Mouse (Mus musculus): Measurements from ENCODE around the gene Spata2. TPM values are rescaled to one million over a fixed set of nuclear protein-coding genes. Genes with fewer than 3 reads are reported as not detected.

Gene Spata2
- total RNA-seq, 2 experiments from 2014 or later: 25.1 to 27.5 TPM

DNA sequence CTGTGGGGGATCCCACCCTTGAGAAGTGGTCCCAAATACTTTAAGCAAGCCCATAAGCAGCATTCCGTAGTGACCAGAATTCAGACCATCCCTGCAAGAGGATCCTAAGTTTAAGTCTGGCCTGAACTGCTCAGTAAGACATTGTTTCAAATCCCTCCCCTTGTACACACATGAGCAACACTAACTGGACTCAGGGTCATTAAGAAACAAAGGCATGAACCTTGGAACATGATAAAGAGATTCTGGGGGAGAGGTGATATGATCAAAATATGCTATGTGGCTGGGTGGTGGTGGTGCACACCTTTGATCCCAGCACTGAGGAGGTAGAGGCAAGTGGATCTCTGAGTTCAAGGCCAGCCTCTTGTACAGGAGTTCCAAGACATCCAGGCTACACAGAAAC, 13.2 kb downstream of the Spata2 start:
- no peak for DNase-seq

DNA sequence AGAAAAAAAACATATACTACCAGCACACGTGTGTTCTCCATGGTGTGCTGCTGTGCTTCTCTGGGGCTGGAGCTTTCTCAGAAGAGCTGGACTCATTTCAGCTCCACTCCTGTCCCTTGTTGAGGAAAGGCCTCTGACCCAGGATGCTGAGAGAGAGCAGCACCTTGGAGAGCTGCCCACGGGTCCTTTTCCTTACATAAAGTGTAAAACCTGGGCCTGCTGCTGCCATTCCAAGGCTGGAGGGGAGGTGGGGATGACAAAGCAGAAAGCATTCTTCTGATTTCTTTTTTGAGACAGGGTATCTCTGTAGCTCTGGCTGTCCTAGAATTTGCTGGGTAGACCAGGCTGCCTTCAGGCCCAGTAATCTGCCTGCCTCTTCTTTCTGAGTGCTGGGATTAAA, 14.6 kb downstream of the Spata2 start:
- DNase-seq: no peak

DNA sequence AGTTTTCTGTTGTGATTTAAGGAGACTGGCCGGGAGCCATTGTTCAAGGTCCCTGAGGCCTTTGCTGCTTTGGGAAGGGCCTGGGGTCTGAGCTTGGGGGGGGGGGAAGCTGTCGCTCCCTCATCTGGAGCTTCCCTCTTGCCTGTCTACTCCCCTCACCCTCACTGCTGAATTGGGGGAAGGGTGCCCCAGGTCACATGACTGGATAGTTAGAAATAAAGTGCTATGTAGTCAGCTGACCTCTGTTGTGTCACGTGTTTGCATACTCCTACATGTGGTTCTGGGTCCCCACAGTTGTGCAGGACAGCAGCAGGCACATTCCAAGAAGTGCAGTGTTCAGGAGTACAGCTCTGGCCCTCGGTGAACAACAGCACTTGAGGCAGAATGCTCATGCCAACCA, 15.9 kb downstream of the Spata2 start:
- DNase-seq: no peak

DNA sequence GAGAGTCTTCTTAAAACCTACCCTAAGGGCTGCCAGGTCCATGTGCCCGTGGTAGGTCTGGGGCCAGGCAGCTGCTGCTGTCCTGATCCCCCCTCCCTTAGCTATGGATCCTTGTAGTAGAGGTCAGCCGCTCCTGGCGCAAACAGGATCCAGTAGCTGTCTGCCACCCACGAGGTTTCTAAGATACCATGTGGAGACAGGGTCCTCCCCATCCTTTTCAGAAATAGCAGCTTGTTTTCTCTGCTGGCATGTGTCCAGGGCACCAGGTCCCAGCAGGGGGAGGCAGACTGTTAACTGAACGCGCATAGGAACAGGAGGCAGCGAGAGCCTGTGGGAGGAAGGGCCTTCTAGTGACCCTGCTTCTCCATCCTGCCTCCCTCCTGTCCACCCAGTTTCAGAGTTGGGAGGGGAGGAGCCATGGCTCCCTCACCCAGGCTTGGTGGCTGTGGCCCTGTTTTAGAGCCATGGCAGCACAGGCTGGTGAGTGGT, 16.4 kb downstream of the Spata2 start:
- DNase-seq: peak; percentile 83

DNA sequence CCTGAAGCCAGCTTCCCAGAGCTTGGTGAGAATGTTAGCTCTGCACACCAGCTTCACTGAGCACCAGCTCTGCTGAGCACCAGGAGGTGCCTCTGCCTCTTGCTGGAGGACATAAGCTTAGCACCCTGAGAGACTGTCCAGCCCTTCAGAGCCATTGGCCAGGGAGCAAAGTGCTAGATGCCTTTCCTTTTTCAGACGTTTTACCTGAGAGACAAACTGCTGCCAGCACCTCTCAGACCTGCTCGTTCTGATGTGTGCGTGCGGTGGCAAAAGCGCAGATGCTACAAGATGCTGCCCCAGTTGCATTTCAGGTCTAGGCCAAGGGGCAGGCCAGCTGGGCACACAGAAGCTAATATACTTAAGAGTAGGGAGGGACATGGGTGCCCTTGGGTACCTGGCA, 17.1 kb downstream of the Spata2 start:
- no peak for DNase-seq

DNA sequence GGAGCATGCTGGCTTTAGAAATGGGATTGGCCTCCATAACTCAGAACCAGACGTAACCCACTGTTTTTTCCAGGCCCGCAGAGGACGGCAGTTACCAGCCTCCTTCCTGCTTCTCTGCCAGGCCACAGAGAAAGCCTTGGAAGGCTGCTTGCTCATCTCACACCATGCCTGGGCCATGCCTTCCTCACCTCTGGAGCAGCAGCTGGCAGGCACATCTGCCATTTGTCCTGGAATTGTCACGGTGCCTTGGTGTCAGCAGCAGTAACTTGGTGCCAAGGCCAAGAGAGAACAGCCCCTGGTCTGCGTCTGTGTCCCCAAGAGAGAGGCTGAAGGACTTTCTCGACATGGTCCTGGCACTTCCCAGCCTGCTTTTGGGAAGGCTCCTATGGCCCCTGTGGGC, 18.5 kb downstream of the Spata2 start:
- no peak for DNase-seq

DNA sequence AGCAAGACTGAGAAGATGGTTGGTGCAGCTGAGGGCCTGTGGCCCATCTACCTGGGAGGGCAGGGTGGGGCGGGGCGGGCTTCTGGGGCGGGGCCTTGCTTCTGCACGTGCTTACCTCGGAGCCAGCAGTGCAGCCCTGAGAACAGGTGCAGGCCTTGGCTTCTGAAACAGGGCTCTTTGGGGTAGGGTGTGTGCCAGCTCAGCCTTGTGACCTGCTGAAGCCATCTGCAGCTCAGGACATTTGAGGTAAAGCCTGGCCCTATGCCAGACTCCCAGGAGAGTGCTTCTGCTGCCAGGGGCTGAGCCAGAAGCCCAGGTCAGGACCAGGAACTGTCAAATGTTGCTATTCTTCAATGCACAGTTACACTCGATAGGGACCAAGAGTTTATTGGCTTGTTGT, 21.1 kb downstream of the Spata2 start:
- DNase-seq: peak; percentile 57

DNA sequence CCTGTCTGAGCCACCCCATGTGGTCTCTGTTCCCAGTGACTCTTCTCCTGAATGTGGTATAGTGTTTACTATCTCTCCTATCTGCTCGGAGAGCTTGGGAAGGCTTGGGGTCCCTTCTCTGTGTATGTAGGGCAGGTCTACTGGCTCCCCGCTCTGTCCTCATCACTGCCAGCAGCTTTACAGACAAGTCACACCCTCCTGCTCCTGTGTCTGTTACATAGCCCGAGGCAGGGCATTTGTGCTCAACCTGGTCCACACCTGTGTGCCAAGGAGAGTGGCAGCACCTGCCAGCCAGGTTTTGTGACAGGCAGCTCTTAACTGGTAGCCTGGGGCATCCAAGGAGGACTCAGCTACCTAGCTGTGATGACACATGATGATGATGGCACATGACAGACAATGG, 22.1 kb downstream of the Spata2 start:
- DNase-seq: no peak

DNA sequence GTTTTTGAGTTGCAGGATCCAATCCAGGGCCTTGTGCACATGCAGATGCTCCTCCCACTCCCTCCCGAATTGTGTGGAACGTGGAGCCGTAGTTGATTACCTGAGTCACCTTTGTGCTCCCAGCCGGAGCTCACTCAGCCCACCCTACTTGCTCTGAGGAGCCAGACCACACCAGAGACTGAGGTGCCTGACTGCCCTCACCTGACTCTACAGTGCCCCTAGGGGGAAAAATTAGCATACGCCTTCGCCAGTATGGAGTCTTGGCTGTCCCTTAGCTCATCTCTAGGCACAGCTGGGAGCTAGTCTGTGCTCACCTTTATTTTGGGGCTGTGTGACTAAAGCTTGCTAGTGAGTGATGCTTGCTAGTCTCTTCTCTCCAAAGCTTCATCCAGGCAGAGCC, 24.2 kb downstream of the Spata2 start:
- no peak for DNase-seq

DNA sequence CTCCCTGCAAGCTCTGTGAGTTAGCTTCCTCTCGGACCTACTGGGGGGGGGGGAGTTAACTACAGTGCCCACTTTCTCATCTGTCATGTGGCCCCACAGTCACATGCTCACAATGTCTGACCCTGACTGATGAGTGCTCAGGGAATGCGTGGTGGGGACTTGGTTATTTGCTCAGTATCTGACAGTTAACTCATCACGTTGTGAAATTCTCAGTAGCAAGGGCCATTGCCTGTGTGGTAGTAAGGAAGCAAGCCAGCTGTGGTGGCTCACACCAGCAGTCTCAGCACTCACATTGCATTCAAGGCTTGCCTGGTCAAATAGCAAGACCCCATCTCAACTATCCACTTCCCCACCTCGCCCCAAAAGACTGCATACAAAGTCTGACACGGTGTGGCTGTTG, 25.5 kb downstream of the Spata2 start:
- DNase-seq: no peak

DNA sequence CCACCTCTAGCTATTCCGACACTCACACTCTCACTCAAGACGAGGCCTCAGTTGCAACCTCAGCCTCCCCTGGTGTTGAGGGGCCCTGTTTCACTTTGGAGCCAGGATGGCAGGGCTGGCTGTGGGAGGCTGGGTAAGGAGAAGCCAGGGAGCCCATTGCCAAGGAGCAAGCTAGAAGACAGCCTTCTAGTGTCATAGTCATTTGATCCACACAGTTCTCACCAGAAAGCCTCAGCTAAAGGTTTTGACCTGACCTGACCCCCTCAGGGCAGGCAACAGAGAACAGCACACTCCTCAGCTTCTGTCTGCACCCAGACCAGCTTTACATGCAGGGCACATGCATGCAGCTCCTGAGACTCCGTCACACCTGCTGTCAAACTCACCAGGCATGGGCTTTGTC, 26.7 kb downstream of the Spata2 start:
- no peak for DNase-seq

DNA sequence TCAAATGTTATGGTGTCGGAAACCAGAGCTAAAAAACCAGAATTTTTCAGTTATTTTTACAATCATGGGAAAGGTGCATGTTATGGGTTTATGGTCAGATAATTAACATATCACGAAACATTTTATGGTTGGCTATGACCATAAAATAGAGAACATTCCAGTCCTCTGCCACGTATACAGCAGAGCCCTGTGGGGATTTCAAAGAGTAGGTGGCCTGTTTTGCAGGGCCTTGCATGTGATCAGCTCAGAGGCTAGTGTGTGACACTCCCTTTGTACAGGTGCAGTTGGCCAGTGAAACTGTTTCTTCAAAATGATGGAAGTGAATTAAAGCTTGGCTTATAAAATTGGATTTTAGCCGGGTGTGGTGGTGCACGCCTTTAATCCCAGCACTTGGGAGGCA, 28.9 kb downstream of the Spata2 start:
- no peak for DNase-seq

DNA sequence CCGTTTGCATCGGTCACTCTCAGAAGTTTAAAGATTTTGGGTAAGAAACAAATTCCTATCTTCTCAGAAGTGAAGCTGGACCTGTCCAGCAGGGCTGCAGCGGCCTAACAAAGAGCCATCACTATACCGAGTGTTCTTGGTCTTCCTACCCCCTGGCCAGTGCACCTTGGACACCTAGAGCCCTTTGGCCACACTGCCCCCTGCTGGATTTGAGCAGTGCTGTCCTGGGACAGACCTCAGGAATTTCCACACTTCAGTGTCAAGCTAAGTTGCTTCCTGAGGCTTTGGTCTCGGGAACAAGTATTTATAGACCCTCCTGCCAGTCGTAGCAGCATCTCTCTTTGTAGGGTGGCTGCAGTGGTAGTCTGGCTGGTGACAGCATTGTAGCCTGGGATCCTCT, 29.7 kb downstream of the Spata2 start:
- DNase-seq: peak; percentile 82

DNA sequence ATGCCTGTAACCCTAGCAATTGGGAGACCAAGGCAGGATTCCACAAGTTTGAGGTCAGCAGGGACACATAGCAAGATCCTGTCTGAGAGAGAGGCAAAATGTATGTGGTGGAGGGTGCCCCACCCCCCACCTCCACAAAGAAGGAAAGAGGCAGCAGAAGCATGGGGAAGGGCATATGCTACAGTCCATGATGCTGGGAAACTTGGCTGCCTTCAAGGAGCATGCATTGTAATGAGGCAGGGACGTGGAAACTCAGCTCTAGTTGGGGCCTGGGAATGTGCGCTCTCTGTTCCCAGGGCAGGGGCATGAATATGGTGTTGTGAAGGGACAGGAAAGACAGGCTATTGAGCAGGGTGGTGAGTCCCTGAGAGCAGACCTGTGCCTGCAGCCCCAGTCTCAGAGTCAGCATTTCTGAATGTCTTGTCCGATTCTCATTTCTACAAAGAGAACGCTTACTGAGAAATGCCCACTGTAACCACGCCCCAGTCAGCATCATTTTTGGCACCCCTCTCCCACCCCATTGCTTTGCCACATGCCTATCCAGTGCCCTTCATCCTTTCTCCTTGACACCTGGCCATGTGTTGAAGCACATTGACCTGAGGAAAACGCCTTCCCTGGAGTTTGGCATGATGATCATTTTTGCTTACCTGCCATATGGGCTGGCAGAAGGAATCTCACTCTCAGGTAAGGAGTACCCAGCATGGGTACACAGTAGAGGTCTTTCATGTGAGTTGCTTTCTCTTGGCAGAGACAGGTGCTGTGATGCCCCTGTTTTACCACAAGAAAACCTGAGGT, 33.4 kb downstream of the Spata2 start:
- no peak for DNase-seq

DNA sequence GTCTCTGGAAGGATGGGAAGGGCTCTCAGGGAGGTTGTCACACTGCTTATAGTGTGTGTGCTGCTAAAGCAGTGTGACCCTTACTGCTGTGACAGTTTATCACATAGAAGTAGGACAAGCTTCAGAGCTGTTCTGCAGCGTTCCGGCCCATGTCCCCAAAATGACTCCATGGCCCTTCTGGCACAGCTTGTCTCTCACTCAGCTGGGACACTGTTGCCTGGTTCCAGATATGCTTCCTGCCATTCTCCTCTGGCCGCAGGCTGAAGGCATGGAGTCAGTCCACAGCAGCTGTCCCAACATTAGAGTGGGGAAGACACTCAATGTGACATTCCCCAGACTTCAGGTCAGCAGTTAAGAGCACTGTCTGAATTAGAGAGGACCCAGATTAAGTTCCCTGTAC, 34.1 kb downstream of the Spata2 start:
- DNase-seq: no peak

DNA sequence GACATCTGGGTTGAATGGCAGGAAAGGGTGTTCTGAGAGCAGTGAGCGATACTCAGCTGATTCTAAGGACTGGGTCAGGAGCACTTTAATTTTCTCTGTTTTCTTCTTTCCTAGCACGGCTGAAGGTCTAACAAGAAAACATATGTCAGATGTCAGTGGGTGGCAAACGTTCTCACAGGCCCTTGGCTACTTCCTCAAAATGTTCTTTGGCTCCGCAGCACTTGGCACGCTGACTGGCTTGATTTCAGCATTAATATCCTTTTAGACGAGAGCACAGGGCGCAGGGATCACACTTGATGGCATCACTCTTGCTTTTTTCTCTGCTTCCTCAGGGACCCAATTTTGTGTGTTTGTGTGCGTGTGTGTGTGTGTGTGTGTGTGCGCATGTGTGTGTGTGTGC, 35.5 kb downstream of the Spata2 start:
- DNase-seq: no peak

DNA sequence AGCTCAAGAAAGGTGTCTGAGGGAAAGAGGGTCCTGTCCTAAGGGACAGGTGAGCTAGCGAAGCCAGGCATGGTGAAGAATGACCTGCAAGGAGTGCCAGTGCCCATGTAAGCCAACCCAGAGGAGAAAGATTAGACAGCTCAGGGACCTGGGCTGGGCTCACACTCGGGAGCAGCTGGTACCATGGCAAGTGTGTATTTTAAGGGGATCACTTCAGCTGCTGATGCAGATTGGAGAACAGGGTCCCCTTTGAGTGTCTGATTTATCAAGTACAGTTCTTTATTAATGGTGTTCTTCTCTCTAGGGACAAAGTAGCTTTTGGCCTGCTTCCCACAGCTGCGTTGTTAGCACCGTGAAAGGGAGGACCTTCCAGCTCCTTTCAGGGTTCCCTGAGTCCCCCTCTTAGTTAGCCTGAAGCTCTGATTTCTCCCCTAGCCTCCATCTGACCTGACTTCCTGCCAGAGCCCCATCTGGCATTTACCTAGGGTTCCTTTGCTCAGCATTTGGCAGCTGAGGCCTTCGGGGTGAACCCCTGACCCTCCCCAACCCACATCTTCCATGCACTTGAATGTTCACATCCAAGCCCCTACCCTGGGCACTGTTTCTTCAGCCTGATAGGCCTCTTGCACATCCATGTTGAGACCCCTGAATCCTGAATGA, 36.2 kb downstream of the Spata2 start:
- no peak for DNase-seq

DNA sequence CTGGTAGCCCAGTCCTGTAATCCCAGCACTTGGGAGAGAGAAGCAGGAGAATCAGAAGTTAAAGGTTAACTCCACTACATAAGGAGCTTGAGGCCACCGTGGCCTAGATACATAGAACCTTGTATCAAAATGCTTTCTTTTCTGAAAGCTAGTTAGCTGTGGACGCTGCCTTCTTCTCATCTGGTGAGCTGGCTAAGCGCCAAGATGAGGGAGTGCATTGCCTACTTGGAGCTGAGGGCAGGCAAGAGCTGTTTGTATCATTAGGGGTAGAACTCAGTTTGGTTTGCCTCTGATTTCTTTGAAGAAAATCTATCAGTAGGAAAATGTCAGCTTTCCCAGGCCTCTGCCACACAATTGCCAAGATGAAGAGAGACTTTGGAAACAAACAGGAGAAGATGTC, 38.9 kb downstream of the Spata2 start:
- no peak for DNase-seq

DNA sequence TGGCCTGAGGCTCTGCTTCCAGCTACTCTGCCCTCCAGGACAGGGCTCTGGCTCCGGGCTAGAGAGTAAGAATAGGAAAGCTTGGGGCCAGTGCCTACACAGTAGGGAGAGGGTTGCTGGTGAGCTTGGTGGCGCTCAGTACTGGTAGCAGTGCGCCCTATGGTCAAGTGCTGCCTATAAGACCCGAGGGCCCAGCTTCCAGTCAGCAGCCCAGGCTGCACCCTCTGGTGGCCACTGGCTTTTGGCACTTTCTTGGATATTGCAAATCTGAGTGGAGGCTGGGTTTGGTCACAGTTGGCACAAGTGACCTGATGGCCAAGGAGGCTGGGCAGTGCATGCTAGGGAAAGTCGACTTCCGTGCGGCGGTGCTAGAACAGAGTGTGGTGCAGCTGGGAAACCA, 42.0 kb downstream of the Spata2 start:
- DNase-seq: no peak

DNA sequence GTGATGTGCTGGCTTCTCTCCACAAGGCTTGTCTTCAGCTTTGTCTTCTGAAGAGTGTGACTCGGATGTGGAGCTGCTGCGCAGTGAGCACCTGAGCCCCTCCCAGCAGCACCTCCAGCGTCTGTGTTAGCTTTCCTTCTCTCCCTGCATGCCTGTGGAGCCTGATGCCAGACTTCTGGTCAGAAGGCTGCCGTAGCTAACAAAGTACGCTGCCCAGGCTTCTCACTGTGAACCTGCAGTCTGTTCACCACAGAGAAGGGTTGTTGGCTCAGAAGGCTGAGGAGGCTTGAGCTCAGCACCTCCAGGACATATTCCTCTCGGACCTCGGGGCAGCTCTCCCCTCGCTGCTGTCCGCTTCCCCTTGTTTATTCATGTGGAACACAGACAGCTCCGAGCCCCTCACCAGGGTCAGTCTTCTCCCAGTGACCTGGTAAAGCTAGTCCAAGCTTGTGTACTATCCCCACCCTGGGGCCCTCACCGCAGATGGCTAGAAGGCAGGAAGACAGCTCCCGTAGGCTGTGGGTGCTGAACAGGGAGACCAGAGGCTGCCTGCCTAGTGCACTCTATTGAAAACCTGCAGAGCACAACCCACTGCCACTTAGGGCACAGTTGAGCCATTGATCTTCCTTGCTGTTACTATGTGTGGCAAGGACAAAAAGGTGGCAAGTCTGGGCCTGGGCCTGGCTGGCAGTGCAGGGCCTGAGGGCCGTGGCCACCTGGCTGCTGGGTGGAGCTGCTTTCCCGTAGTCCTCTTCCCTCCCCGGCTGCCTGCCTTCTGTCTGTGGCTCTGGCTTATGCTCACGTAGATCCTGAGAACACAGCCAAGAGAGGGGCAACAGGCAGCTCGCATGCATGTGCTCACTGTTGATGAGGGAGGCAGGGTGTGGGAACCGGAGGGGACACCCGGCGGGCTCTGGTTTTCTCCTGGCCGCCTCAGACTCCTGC, 43.1 kb downstream of the Spata2 start:
- no peak for DNase-seq

DNA sequence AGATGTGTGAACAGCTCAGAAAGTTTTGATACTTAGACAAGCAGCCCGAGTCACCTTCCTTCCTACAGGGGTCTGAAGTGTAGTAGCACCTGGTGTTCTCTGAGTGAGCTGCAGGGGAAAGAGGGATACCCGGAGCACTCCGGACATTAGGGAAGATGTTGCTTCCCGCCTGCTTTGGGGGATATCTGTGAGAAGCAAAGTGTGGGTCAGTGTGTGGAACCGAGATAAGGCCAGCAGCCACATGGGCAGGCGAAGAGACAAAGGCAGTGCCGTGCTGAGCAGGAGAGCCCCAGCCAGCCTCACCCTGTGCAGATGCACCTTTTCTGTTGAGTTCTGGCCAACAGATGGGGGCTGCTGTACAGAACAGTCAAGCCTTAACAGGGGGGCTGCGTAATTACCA, 45.1 kb downstream of the Spata2 start:
- DNase-seq: no peak

DNA sequence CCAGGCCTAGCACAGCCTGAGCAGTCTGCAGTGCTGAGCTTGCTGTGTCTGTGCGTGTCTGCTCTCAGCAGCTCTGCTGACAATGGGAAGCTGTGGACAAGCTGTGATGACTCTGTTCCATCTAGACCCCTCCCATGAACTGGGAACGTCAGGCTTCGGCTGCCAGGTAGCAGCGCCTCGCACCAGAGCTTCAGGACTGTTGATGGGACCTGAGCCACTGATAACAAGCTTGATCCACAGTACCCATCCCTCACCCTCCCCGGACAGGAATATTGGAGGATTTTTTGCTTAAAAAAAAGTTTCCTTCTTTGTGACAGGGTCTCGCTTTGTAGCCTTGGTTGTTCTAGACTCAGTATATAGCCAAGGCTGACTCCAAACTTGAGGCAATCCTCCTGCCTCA, 45.5 kb downstream of the Spata2 start:
- DNase-seq: no peak
